In genomic region chr14:122900679-122901078, GRCm38 (mm10) we compare ENCODE assay signal across 11 mouse cellular contexts. TPM values are rescaled to one million over a fixed set of nuclear protein-coding genes. Genes with fewer than 3 reads are reported as not detected.
DNase-seq lines count a peak whose midpoint lies in the region; ATAC-seq lines count a peak whose summit lies in the region.
"Had no signal": no experiment of that assay in that cellular context is flagged by ENCODE, and none has a peak within 500 bp of the region (broad histone marks: within the 10 kb centered on the region; RNA-seq: fewer than 3 reads in every experiment).

No protein-coding gene starts in this region.

- no peak overlapping the region for H3K27ac ChIP-seq in hindbrain, embryonic 13.5 days
- H3K27ac ChIP-seq in hindbrain, embryonic 10.5 days = no peak overlapping the region
- H3K27ac ChIP-seq in neural tube, embryonic 15.5 days (replicated peaks) = no peak overlapping the region

- H3K36me3 ChIP-seq in hindbrain, embryonic 13.5 days = no peaks in the 10 kb centered on the region
- H3K36me3 ChIP-seq in hindbrain, embryonic 10.5 days = no peaks in the 10 kb centered on the region
- H3K36me3 ChIP-seq in neural tube, embryonic 15.5 days = no peaks in the 10 kb centered on the region

- H3K4me3 ChIP-seq in hindbrain, embryonic 13.5 days = no peak overlapping the region
- H3K4me3 ChIP-seq in hindbrain, embryonic 10.5 days = no peak overlapping the region
- no peak overlapping the region for H3K4me3 ChIP-seq in neural tube, embryonic 15.5 days (replicated peaks)

- DNase-seq in hindbrain, embryonic 10.5 days (ENCODE audit: low spot score) = no peak
- DNase-seq in right cerebral cortex, postnatal 4 days = peak; percentile 18
- DNase-seq in right cerebral cortex, postnatal 36 days (ENCODE audit: low spot score in 2 of 2) = no peak
- peak; percentile 18 for DNase-seq in gastrocnemius, postnatal 10 days
- DNase-seq: kidney, adult 11 months; right cerebral cortex, postnatal 25 days; thymus, postnatal 25 days had no signal

- H3K4me1 ChIP-seq in hindbrain, embryonic 13.5 days (replicated peaks) = peaks cover 8% of the 10 kb centered on the region
- H3K4me1 ChIP-seq in hindbrain, embryonic 10.5 days (replicated peaks) = no peaks in the 10 kb centered on the region
- H3K4me1 ChIP-seq in neural tube, embryonic 15.5 days = no peaks in the 10 kb centered on the region

- no peaks in the 10 kb centered on the region for H3K27me3 ChIP-seq in hindbrain, embryonic 13.5 days
- no peaks in the 10 kb centered on the region for H3K27me3 ChIP-seq in hindbrain, embryonic 10.5 days (ENCODE audit: insufficient read depth, poor library complexity, severe bottlenecking)
- H3K27me3 ChIP-seq in neural tube, embryonic 15.5 days (replicated peaks) = no peaks in the 10 kb centered on the region

- H3K9me3 ChIP-seq in hindbrain, embryonic 13.5 days = no peaks in the 10 kb centered on the region
- H3K9me3 ChIP-seq in hindbrain, embryonic 10.5 days = no peaks in the 10 kb centered on the region
- no peaks in the 10 kb centered on the region for H3K9me3 ChIP-seq in neural tube, embryonic 15.5 days (replicated peaks)

- ATAC-seq in hindbrain, embryonic 13.5 days (ENCODE audit: low FRiP score) = peak; percentile 32; the same call in 1 of the 2 replicates
- no peak for ATAC-seq in megakaryocyte, adult 5-6 weeks (ENCODE audit: poor library complexity, severe bottlenecking)
- no peak for ATAC-seq in neural tube, embryonic 15.5 days (ENCODE audit: low FRiP score)
- ATAC-seq: lung, postnatal 0 days had no signal

- H3K9ac ChIP-seq in hindbrain, embryonic 13.5 days = no peak overlapping the region
- no peak overlapping the region for H3K9ac ChIP-seq in neural tube, embryonic 15.5 days (replicated peaks)

- no peak overlapping the region for H3K4me2 ChIP-seq in hindbrain, embryonic 13.5 days
- no peak overlapping the region for H3K4me2 ChIP-seq in neural tube, embryonic 15.5 days

RNA-seq across cellular contexts. Expression of gene Ggact, which starts 12.9 kb away (rescaled TPM):
- 6.8 and 8.0 TPM in 2 replicates for polyA plus RNA-seq in hindbrain, embryonic 13.5 days (2015; fragmentation: Nextera tagmentation; extraction: Ambion mirVana)
- 4.3 and 5.8 TPM in 2 replicates for polyA plus RNA-seq in hindbrain, embryonic 10.5 days (2016; fragmentation: Nextera tagmentation; extraction: Ambion mirVana)
- total RNA-seq in gastrocnemius, postnatal 10 days (2021) = 10 to 100 TPM in 1 of 2 experiments, 1 to 10 TPM in 1; 9.3 to 10.5 TPM
- 0.65 and 1.2 TPM in 2 replicates for total RNA-seq in megakaryocyte, adult 5-6 weeks (2015)
- 0.20 and 0.51 TPM in 2 replicates for total RNA-seq in megakaryocyte, adult 5-6 weeks (2017)
- 9.6 and 13.0 TPM in 2 replicates for polyA plus RNA-seq in neural tube, embryonic 15.5 days (2015; fragmentation: Nextera tagmentation; extraction: Ambion mirVana)

Comparison
In these comparisons a context has a peak if more than half of its experiments do, and no peak if none do; other contexts are left out.
1. DNase-seq: peak in right cerebral cortex, postnatal 4 days (single experiment) and gastrocnemius, postnatal 10 days (single experiment); none in hindbrain, embryonic 10.5 days (single experiment) and right cerebral cortex, postnatal 36 days (0 of 2).